Mouse (Mus musculus) frontal cortex, postnatal 14 days (tissue): Measurements from ENCODE around the gene Mup21.
"Not testable (repeated sequence)": the region's sequence is repeated elsewhere in the genome, so short reads cannot be mapped to it uniquely, and the experiment has no call there.

Experiments used
- DNase-seq, 2 experiments: peaks; one replicate each; pipeline ENCODE4 v3.0.0; 2022; ENCODE audit warnings: low spot score in 2 of 2

Mup21 gene

DNA sequence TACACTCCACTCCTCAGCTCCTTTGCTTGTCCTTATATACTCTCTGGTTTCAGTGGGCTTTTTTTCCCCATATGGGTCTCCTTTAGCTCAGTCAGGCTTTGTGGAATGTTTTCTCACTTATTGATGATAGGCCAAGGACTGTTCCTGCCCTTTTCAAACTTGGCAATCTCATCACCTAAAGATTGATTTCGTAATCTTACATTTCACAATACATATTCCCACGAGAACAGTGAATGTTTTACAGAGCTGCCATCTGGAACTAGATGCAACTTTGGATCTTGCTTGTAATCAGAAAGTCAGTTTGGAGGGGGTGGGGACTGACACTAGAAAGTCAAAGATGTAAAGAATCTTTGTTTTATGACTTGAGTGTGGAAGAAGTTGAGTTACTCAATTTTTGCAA lies at the start of gene Mup21:
Gene Mup21, minus strand, starts transcription at position 53 of the 400 bp plus-strand sequence.
- DNase-seq = no peak

DNA sequence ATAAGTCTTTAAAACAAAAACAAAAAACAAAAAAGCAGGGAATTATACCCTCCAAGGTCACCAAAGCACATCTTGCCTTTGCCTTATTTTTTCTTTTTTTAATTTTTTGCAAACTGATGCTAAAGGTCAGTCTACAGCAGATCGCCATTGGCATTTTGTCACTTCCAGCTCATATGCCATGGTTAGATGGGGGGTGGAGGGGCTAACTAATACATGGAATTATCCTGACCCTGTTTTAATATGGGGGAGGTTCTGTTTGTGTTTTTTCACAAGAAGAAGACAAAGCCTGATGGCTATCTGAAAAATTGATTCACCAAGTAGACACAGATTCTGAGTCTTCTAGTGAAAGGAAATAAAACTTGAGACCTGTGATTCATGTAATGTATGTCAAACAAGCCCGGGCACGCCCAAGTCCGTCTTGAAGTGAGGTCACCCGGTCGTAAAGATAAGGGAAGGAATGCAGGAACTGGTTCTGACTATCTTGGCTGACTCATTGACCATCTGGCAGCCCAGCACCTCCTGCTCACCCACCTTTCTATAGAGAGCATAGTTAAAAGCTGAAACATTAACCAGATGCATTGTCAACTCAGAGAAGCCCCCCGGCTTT lies 49.4 kb upstream of the Mup21 start:
- DNase-seq = no peak

DNA sequence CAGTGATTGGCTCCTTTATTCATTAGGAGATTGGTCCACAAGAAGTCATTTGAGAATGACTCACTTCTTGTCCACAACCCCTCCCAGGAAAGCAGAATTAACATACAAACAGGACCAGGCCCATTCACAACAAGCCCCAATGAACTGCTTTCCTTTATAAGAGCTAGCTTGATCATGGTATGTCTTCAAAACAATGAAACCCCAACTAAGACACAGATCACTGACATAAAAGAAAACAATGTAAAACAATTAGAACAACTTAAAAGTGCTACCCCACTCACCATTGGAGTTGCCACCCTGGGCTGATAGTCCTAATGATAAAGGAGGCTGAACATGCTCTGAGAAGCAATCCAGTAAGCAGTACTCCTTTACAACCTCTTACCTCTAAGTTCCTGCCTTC lies 38.1 kb upstream of the Mup21 start:
- DNase-seq = no peak

DNA sequence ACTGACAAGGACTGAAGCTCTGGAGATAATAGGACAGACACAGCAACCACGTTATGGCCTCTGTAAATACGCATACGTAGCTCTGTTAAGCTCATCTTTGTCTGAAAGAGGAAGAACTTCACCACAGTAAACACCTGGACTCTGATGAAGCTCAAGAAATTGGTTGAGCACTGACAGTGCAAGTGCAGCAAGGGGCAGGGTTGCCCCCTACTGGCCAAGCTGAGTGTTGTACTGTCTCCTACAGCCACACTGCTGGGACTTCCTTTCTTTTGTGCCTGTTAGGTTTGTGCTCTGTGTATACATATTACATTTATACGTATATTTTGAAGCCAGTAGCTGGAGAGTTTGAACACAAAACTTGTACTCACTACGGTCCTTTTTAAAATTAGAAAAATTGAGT lies 26.6 kb upstream of the Mup21 start:
- no peak for DNase-seq

DNA sequence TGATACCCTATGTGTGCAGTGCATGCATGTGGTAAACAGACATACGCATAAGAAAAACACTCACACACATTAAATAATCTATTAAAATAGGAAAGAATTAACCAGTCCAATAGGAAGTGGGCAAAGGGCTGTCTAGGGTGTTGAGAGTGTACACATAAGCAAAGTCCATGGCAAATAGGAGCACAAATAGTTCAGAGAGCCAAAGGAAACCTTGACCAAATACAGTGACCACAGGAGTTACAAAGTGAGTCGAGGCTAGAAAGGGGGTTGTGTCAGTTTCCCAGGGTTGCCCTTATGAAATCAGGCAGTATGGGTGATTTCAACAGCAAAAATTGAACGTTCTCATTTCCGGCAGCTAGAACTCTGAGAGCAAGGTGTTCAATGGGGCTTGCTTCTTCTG lies 23.8 kb upstream of the Mup21 start:
- no peak for DNase-seq

DNA sequence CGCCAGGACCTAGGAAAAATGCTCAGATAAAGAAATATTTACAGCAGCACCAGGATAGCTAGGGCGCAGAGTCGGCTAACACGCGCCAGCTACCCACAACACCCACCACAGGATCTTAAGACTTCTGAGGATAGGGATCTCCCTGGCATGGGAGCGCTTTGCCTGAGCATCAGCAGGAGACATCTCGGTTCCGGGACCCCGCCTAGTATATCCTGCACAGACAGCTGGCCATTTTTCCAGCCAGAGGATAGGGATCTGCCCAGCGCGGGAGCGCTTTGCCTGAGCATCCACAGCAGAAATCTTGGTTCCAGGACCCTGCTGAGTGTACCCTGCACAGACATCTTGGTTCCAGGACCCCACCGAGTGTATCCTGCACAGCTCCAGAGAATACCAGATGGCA lies 17.0 kb upstream of the Mup21 start:
- DNase-seq = not testable (repeated sequence)

DNA sequence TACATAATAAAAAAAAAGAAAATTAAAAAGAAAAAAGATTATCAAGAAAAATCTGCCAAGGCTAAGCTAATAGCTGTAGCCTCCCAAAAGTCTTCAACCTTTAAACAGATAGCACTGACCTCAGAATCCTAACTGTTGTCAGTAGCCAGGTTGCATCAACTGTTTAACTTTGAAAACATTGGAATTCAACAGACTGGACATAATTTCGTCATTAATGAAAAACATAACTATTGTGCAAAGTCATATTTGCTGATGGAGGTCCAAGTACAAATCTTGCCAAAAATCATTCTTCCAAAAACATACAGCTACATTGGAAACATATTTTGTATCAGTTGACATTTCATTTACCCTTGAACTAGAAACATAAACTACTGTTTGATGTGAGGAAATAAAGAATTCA lies 7.7 kb upstream of the Mup21 start:
- DNase-seq = no peak

DNA sequence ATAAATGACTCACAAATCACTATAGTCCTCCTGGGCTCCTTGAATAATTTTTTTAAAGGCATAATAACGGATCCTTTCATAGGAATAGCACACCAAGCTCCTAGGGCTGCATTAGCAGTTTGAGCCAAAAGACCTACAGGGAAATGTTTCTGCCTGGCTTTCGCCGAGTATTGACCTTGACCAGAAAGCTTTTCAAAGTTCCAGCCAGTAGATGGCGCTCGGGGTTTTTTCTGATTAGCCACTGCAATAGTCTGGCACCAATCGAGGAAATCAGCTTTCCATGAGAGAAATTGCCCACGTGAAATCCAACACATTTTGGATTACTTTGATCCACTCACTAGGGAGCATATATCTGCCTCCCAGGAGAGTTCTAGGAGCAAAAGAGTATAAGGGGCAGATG lies 17.0 kb downstream of the Mup21 start:
- no peak for DNase-seq

DNA sequence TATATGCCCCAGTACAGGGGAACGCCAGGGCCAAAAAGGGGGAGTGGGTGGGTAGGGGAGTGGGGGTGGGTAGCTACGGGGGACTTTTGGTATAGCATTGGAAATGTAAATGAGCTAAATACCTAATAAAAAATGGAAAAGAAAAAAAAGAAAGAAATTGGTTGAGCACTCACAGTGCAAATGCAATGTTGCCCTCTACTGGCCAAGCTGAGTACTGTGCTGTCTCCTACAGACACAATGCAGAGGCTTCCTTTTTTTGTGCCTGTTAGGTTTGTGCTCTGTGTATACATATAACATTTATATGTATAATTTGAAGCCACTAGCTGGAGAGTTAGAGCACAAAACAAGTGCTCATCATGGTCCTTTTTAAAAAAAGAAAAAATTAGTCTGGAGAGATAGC lies 47.3 kb downstream of the Mup21 start:
- DNase-seq = peak in 1 of 2 experiments; percentile 9
